Mouse (Mus musculus) C2C12 (cell line): ENCODE results near the gene Irf9. TPM values are rescaled to one million over a fixed set of nuclear protein-coding genes. Genes with fewer than 3 reads are reported as not detected.

Experiments used
- H3K27me3 ChIP-seq: one replicate; pipeline ENCODE4 v1.6.1; 2011; ENCODE audit not compliant: control insufficient read depth, insufficient read depth, insufficient read length
- H3K36me3 ChIP-seq: one replicate; pipeline ENCODE4 v1.6.1; 2011; ENCODE audit not compliant: control insufficient read depth, insufficient read depth
- H3K4me3 ChIP-seq: one replicate; pipeline ENCODE4 v1.5.1; 2011; ENCODE audit warnings: mild to moderate bottlenecking, control low read depth; ENCODE audit not compliant: poor library complexity, insufficient read depth, severe bottlenecking
- H3K79me2 ChIP-seq: one replicate; pipeline ENCODE4 v1.6.1; 2011; ENCODE audit not compliant: control insufficient read depth, insufficient read depth
- H3K79me3 ChIP-seq: one replicate; pipeline ENCODE4 v1.6.1; 2011; ENCODE audit warnings: low read depth, control low read depth
- H3ac ChIP-seq: one replicate; pipeline ENCODE3; 2011; ENCODE audit warnings: low read depth; ENCODE audit not compliant: control insufficient read depth, insufficient read length
- CEBPB ChIP-seq: IDR thresholded peaks from one replicate; pipeline ENCODE4 v1.6.1; 2011; ENCODE audit warnings: low read depth, mild to moderate bottlenecking, control low read depth, moderate library complexity
- CTCF ChIP-seq: IDR thresholded peaks from one replicate; pipeline ENCODE4 v1.5.1; 2011; ENCODE audit not compliant: control insufficient read depth, insufficient read depth, insufficient read length
- FOSL1 ChIP-seq: IDR thresholded peaks from one replicate; pipeline ENCODE4 v1.8.0; 2011; ENCODE audit warnings: mild to moderate bottlenecking, low read length; ENCODE audit not compliant: poor library complexity, insufficient read depth, severe bottlenecking
- MAX ChIP-seq: IDR thresholded peaks from one replicate; pipeline ENCODE4 v1.6.1; 2011; ENCODE audit warnings: mild to moderate bottlenecking, control low read depth
- MYOD1 ChIP-seq: IDR thresholded peaks from one replicate; pipeline ENCODE4 v1.6.1; 2011; ENCODE audit warnings: low read depth; ENCODE audit not compliant: control insufficient read depth, insufficient read length
- MYOG ChIP-seq: IDR thresholded peaks from one replicate; pipeline ENCODE4 v1.6.1; 2011; ENCODE audit not compliant: control insufficient read depth, insufficient read length; ENCODE audit errors: extremely low read depth
- USF1 ChIP-seq: IDR thresholded peaks from one replicate; pipeline ENCODE4 v1.6.1; 2011; ENCODE audit warnings: low read depth, mild to moderate bottlenecking, control low read depth, moderate library complexity
- polyA plus RNA-seq: library from polyadenylated mRNA; unstranded; fragments of >200 nt; fragmentation: generic; extraction: Trizol; gene quantifications from one replicate; pipeline ENCODE4 v1.2.1, GENCODE M21; 2012; ENCODE audit warnings: missing spikeins

Irf9 gene
- polyA plus RNA-seq, 1 experiment = 3.3 TPM

DNA sequence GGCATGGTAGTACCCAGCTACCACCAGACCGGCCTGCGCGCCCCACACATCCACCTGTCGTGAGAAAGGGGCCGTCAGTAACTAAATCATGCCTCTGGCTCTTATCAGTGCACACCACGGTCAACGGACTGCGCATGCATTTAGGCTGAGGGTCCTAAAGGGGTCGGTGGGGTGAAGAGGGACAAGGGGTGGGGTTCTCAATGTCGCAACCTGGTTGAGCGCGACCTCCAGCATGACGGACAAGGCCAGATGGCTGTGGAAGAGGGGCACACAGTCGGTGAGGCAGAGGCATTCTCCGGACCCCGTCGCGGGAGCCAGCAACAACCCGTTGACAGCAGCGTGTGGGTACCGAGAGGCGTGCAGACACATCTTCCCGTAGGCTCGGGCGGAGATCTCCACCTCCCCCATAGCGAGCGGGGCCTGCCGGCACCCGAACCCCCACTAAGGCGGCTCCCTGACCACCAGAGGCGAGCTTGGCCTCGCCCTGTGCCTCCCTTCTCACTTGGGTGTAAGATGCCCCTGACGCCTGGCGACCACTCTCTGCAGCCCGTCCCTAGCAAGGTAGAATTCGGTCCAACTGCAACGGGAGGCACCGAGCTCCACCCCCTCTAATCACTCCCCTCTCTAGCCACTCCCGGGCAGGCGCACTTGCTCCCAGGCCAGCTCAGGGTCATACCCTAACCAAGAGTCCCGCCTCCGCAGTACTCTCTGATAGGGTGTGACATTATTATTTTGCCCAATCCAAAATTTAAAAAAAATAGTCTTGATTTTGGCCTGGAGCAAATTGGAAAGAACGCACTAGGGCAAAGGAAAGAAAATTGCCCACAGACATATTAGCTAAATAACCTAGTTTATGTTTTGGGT, 18.4 kb upstream of the Irf9 start, which contains the start of gene Emc9:
TSS of gene Emc9 (minus strand) at position 601 of the 864 bp plus-strand sequence.
- Histone ChIP-seq H3K36me3 (peaks cover 13% of the 10 kb centered on the region), H3K79me3 (no peaks in the 10 kb centered on the region), H3K79me2 (peaks cover 9% of the 10 kb centered on the region), H3K4me3 (peak within 1 kb of the TSS; percentile 41), H3K27me3 (no peaks in the 10 kb centered on the region), H3ac (peak within 1 kb of the TSS; percentile 79)
- TF ChIP-seq CEBPB = no peak
- no peak for TF ChIP-seq FOSL1
- TF ChIP-seq USF1 = no peak
- TF ChIP-seq MYOD1 = no peak
- no peak for TF ChIP-seq MYOG
- no peak for TF ChIP-seq CTCF
- no peak for TF ChIP-seq MAX

DNA sequence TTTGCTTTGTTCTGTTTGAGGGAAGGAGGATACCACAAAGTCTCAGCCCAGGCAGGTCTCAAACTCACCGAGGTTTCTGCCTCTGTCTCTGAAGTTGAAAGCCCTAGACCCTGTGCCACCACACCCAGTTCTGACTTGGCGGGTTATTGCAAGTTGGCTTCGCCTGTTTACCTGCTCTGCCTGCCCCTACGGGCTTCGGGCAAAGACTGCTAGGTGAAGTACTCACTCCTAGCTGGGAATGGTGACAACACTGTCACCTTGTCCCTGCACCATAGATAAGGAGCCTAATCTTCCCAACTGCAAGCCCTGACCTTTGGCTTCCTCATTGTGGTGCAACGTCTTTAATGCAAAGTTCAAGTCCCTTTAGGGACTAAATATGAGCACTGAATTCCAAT, 17.8 kb upstream of the Irf9 start:
- H3K36me3 ChIP-seq = peaks cover 13% of the 10 kb centered on the region
- no peak overlapping the region for H3K4me3 ChIP-seq
- no peaks in the 10 kb centered on the region for H3K27me3 ChIP-seq
- H3K79me2 ChIP-seq = peaks cover 15% of the 10 kb centered on the region
- H3ac ChIP-seq = no peak overlapping the region
- H3K79me3 ChIP-seq = peaks cover 5% of the 10 kb centered on the region
- TF ChIP-seq MYOD1 (no peak), FOSL1 (no peak), USF1 (no peak), MAX (no peak), CTCF (no peak), CEBPB (no peak), MYOG (no peak)

GRCm38 (mm10) chr14:55586149-55586548, 17.2 kb upstream of the Irf9 start:
- no peak for TF ChIP-seq USF1

GRCm38 (mm10) chr14:55589271-55589670, 14.1 kb upstream of the Irf9 start:
- H3K4me3 ChIP-seq = no peak overlapping the region

More at GRCm38 (mm10) chr14:55586149-55586548, 17.2 kb upstream of the Irf9 start:
- Histone ChIP-seq H3K79me2 (peaks cover 16% of the 10 kb centered on the region), H3K79me3 (peaks cover 5% of the 10 kb centered on the region), H3K27me3 (no peaks in the 10 kb centered on the region), H3K4me3 (no peak overlapping the region), H3ac (no peak overlapping the region), H3K36me3 (peaks cover 13% of the 10 kb centered on the region)

GRCm38 (mm10) chr14:55589771-55590448, 13.5 kb upstream of the Irf9 start:
- TF ChIP-seq MYOG (no peak), MAX (no peak), FOSL1 (no peak), CTCF (no peak)
- peaks cover 23% of the 10 kb centered on the region for H3K79me3 ChIP-seq
- peaks cover 44% of the 10 kb centered on the region for H3K79me2 ChIP-seq
- H3K36me3 ChIP-seq = peaks cover 22% of the 10 kb centered on the region
- peak overlapping the region; percentile 89 for H3K4me3 ChIP-seq
- H3K27me3 ChIP-seq = no peaks in the 10 kb centered on the region
- peak overlapping the region; percentile 74 for H3ac ChIP-seq

More at GRCm38 (mm10) chr14:55589271-55589670, 14.1 kb upstream of the Irf9 start:
- H3K27me3 ChIP-seq = no peaks in the 10 kb centered on the region
- peaks cover 16% of the 10 kb centered on the region for H3K36me3 ChIP-seq
- TF ChIP-seq MYOD1 (no peak), MAX (no peak), MYOG (no peak), CTCF (no peak), CEBPB (no peak), USF1 (no peak), FOSL1 (no peak)
- peaks cover 43% of the 10 kb centered on the region for H3K79me2 ChIP-seq
- no peak overlapping the region for H3ac ChIP-seq
- H3K79me3 ChIP-seq = peaks cover 23% of the 10 kb centered on the region
